Mouse (Mus musculus): Measurements from ENCODE around the gene Pisd.
A peak's percentile ranks its signal among the peaks of the same experiment; 100 is the strongest.
"Not testable (repeated sequence)": the region's sequence is repeated elsewhere in the genome, so short reads cannot be mapped to it uniquely, and the experiment has no call there.

Pisd gene

GRCm38 (mm10) chr5:32785313-32785915, at the start of gene Pisd:
Pisd (minus strand) TSS chr5:32785646.
- ATAC-seq (ENCODE audit: insufficient number of reproducible peaks, low FRiP score, low TSS enrichment): peak; percentile 99

- no peak for ATAC-seq (ENCODE audit: insufficient number of reproducible peaks, low FRiP score, low TSS enrichment)
Measured at GRCm38 (mm10) chr5:32834497-32834896, 49.1 kb upstream of the Pisd start.

GRCm38 (mm10) chr5:32830054-32830453, 44.6 kb upstream of the Pisd start:
- ATAC-seq (ENCODE audit: insufficient number of reproducible peaks, low FRiP score, low TSS enrichment): no peak

GRCm38 (mm10) chr5:32828766-32829165, 43.3 kb upstream of the Pisd start:
- ATAC-seq (ENCODE audit: insufficient number of reproducible peaks, low FRiP score, low TSS enrichment): not testable (repeated sequence)

GRCm38 (mm10) chr5:32827009-32827408, 41.6 kb upstream of the Pisd start, which contains the start of gene Gm20671:
Gm20671 (minus strand) TSS chr5:32827109.
- ATAC-seq (ENCODE audit: insufficient number of reproducible peaks, low FRiP score, low TSS enrichment): no peak

- no peak for ATAC-seq (ENCODE audit: insufficient number of reproducible peaks, low FRiP score, low TSS enrichment)
Measured at GRCm38 (mm10) chr5:32820471-32820870, 35.0 kb upstream of the Pisd start.

GRCm38 (mm10) chr5:32815396-32815795, 29.9 kb upstream of the Pisd start:
- no peak for ATAC-seq (ENCODE audit: insufficient number of reproducible peaks, low FRiP score, low TSS enrichment)

- ATAC-seq (ENCODE audit: insufficient number of reproducible peaks, low FRiP score, low TSS enrichment): not testable (repeated sequence)
Measured at GRCm38 (mm10) chr5:32786454-32786853, 1.0 kb upstream of the Pisd start.

- no peak for ATAC-seq (ENCODE audit: insufficient number of reproducible peaks, low FRiP score, low TSS enrichment)
Measured at GRCm38 (mm10) chr5:32784726-32785125, 720 bp downstream of the Pisd start.

- ATAC-seq (ENCODE audit: insufficient number of reproducible peaks, low FRiP score, low TSS enrichment): no peak
Measured at GRCm38 (mm10) chr5:32781596-32781995, 3.9 kb downstream of the Pisd start.

GRCm38 (mm10) chr5:32778168-32778567, 7.3 kb downstream of the Pisd start:
- no peak for ATAC-seq (ENCODE audit: insufficient number of reproducible peaks, low FRiP score, low TSS enrichment)

- ATAC-seq (ENCODE audit: insufficient number of reproducible peaks, low FRiP score, low TSS enrichment): no peak
Measured at GRCm38 (mm10) chr5:32772361-32772760, 13.1 kb downstream of the Pisd start.

- no peak for ATAC-seq (ENCODE audit: insufficient number of reproducible peaks, low FRiP score, low TSS enrichment)
Measured at GRCm38 (mm10) chr5:32767636-32768373, 17.6 kb downstream of the Pisd start.

- no peak for ATAC-seq (ENCODE audit: insufficient number of reproducible peaks, low FRiP score, low TSS enrichment)
Measured at GRCm38 (mm10) chr5:32767004-32767403, 18.4 kb downstream of the Pisd start.

GRCm38 (mm10) chr5:32761566-32762140, 23.8 kb downstream of the Pisd start:
- ATAC-seq (ENCODE audit: insufficient number of reproducible peaks, low FRiP score, low TSS enrichment): no peak

- no peak for ATAC-seq (ENCODE audit: insufficient number of reproducible peaks, low FRiP score, low TSS enrichment)
Measured at GRCm38 (mm10) chr5:32760787-32761186, 24.7 kb downstream of the Pisd start.

GRCm38 (mm10) chr5:32760352-32760751, 25.1 kb downstream of the Pisd start:
- not testable (repeated sequence) for ATAC-seq (ENCODE audit: insufficient number of reproducible peaks, low FRiP score, low TSS enrichment)

GRCm38 (mm10) chr5:32759662-32760061, 25.8 kb downstream of the Pisd start:
- ATAC-seq (ENCODE audit: insufficient number of reproducible peaks, low FRiP score, low TSS enrichment): no peak

- no peak for ATAC-seq (ENCODE audit: insufficient number of reproducible peaks, low FRiP score, low TSS enrichment)
Measured at GRCm38 (mm10) chr5:32756141-32756540, 29.3 kb downstream of the Pisd start.

- ATAC-seq (ENCODE audit: insufficient number of reproducible peaks, low FRiP score, low TSS enrichment): no peak
Measured at GRCm38 (mm10) chr5:32751736-32752135, 33.7 kb downstream of the Pisd start.

GRCm38 (mm10) chr5:32748936-32749335, 36.5 kb downstream of the Pisd start:
- no peak for ATAC-seq (ENCODE audit: insufficient number of reproducible peaks, low FRiP score, low TSS enrichment)

Data from cerebellum, adult (tissue).